Mouse (Mus musculus): Measurements from ENCODE around the gene Tex47. TPM values are rescaled to one million over a fixed set of nuclear protein-coding genes. Genes with fewer than 3 reads are reported as not detected.

Gene Tex47
- polyA plus RNA-seq, 1 experiment from 2014 or later = 0.46 TPM

Other genes with a start within 250 kb of the Tex47 start
- 0.12 and 0.18 TPM in 2 replicates for gene Zfp804b, start 40.6 kb downstream of the Tex47 start, polyA plus RNA-seq (2014; fragmentation: Nextera tagmentation; extraction: Ambion mirVana)

Measured in heart, embryonic 14.5 days (tissue).